Mouse (Mus musculus) G1E (cell line): ENCODE results near the gene Urod.

ENCODE experiments used
- CTCF ChIP-seq: IDR thresholded peaks from 2 replicates; pipeline ENCODE4 v1.5.1; 2012; ENCODE audit warnings: low read depth, low read length, inconsistent platforms, mixed read lengths
- GATA1 ChIP-seq: IDR thresholded peaks from 2 replicates; pipeline ENCODE4 v1.6.1; 2012; ENCODE audit warnings: borderline replicate concordance, low read length, inconsistent platforms, mixed read lengths

GRCm38 (mm10) chr4:116993672-116994621, at the start of gene Urod:
- TF ChIP-seq CTCF, result no peak
- TF ChIP-seq GATA1, result no peak
